Comparison of ENCODE assay signal across 29 mouse cellular contexts in genomic region chr9:58500946-58501345, GRCm38 (mm10). TPM values are rescaled to one million over a fixed set of nuclear protein-coding genes. Genes with fewer than 3 reads are reported as not detected.
DNase-seq lines count a peak whose midpoint lies in the region; ATAC-seq and TF ChIP-seq lines count a peak whose summit lies in the region.
"Had no signal": no experiment of that assay in that cellular context is flagged by ENCODE, and none has a peak within 500 bp of the region (broad histone marks: within the 10 kb centered on the region; RNA-seq: fewer than 3 reads in every experiment).

No protein-coding gene starts in this region.

- DNase-seq in cerebellum, adult 9-11 months: peak; percentile 65
- DNase-seq in cerebellum, adult 11-12 months: no peak
- DNase-seq in Patski (ENCODE audit: low read depth, low spot score): peak; percentile 93
- DNase-seq in hindbrain, embryonic 14.5 days (ENCODE audit: low spot score): no peak
- DNase-seq in heart, adult 9 months (ENCODE audit: low spot score in 2 of 2): no peak
- DNase-seq: adrenal gland, postnatal 25 days; forebrain, postnatal 0 days; heart, adult 2 months; heart, postnatal 14 days; kidney, adult 18-20 months; kidney, postnatal 36 days; left cerebral cortex, postnatal 4 days; liver, embryonic 13.5 days; lung, adult 2 months; lung, postnatal 10 days; midbrain, embryonic 14.5 days; right cerebral cortex, adult 18-20 months; spleen, adult 18-20 months; thymus, postnatal 14 days had no signal

- POLR2A ChIA-PET in Patski (lab: Charles Lee): interaction anchor here (1.5 kb wide), 1 partner anchor 35 kb away, joined by 4 read pairs; no protein-coding TSS in a partner anchor

- no peak overlapping the region for H3K4me3 ChIP-seq in C2C12 (ENCODE audit: insufficient read depth, poor library complexity, severe bottlenecking)
- H3K4me3 ChIP-seq in hindbrain, embryonic 14.5 days (replicated peaks; ENCODE audit: low read length): no peak overlapping the region
- H3K4me3 ChIP-seq in heart, embryonic 11.5 days (ENCODE audit: low read depth, low read length): no peak overlapping the region
- H3K4me3 ChIP-seq: embryonic facial prominence, embryonic 10.5 days; embryonic facial prominence, embryonic 15.5 days; forebrain, embryonic 12.5 days; heart, adult 2 months; hindbrain, embryonic 10.5 days; layer of hippocampus, adult 2 months; limb, embryonic 15.5 days; liver, embryonic 13.5 days had no signal

- peak; percentile 79 for ATAC-seq in Patski
- ATAC-seq in hindbrain, embryonic 14.5 days (ENCODE audit: low FRiP score): no peak
- ATAC-seq in heart, embryonic 11.5 days (replicated peaks; ENCODE audit: insufficient number of reproducible peaks, low FRiP score, low TSS enrichment): no peak
- ATAC-seq: forebrain, postnatal 0 days; hindbrain, embryonic 16.5 days had no signal

- H3K27me3 ChIP-seq in C2C12 (ENCODE audit: control insufficient read depth, insufficient read depth, insufficient read length): no peaks in the 10 kb centered on the region
- H3K27me3 ChIP-seq in Patski: no peaks in the 10 kb centered on the region
- H3K27me3 ChIP-seq in hindbrain, embryonic 14.5 days (ENCODE audit: control insufficient read depth, insufficient read depth, low read length): no peaks in the 10 kb centered on the region
- H3K27me3 ChIP-seq in heart, embryonic 11.5 days (ENCODE audit: control insufficient read depth, insufficient read depth, low read length): no peaks in the 10 kb centered on the region
- H3K27me3 ChIP-seq: embryonic facial prominence, embryonic 15.5 days; forebrain, embryonic 12.5 days; limb, embryonic 15.5 days; liver, embryonic 13.5 days had no signal

- H3K9ac ChIP-seq in hindbrain, embryonic 14.5 days: no peak overlapping the region
- H3K9ac ChIP-seq in heart, embryonic 11.5 days (ENCODE audit: low read depth, low read length): no peak overlapping the region
- H3K9ac ChIP-seq: embryonic facial prominence, embryonic 15.5 days; forebrain, embryonic 12.5 days; forebrain, postnatal 0 days; limb, embryonic 15.5 days; liver, embryonic 13.5 days had no signal

- CTCF ChIA-PET in Patski (lab: Charles Lee): interaction anchor here (1.1 kb wide), 1 partner anchor 220 kb away, joined by 4 read pairs; no protein-coding TSS in a partner anchor

- H3K9me3 ChIP-seq in hindbrain, embryonic 14.5 days (ENCODE audit: control insufficient read depth, low read length): no peaks in the 10 kb centered on the region
- no peaks in the 10 kb centered on the region for H3K9me3 ChIP-seq in heart, embryonic 11.5 days (replicated peaks; ENCODE audit: control insufficient read depth, low read length)
- H3K9me3 ChIP-seq: embryonic facial prominence, embryonic 10.5 days; embryonic facial prominence, embryonic 15.5 days; forebrain, embryonic 12.5 days; hindbrain, embryonic 10.5 days; limb, embryonic 15.5 days; liver, embryonic 13.5 days had no signal

- no peaks in the 10 kb centered on the region for H3K79me2 ChIP-seq in C2C12 (ENCODE audit: control insufficient read depth, insufficient read depth)

- H3K4me1 ChIP-seq in hindbrain, embryonic 14.5 days (replicated peaks; ENCODE audit: control insufficient read depth, insufficient read depth, low read length): 0 out of 2 replicates have a peak, but pooled peaks cover 8% of the 10 kb centered on the region
- no peaks in the 10 kb centered on the region for H3K4me1 ChIP-seq in heart, embryonic 11.5 days (ENCODE audit: control insufficient read depth, insufficient read depth, low read length)
- H3K4me1 ChIP-seq: embryonic facial prominence, embryonic 15.5 days; forebrain, embryonic 12.5 days; liver, embryonic 13.5 days had no signal

- H3K4me2 ChIP-seq in hindbrain, embryonic 14.5 days (replicated peaks): no peak overlapping the region
- no peak overlapping the region for H3K4me2 ChIP-seq in heart, embryonic 11.5 days
- H3K4me2 ChIP-seq: embryonic facial prominence, embryonic 15.5 days; forebrain, embryonic 12.5 days; limb, embryonic 15.5 days; liver, embryonic 13.5 days had no signal

- WGBS in hindbrain, embryonic 14.5 days: 91% methylated on average over 5 of the region's 5 CpGs
- 75% methylated on average over 5 of the region's 5 CpGs for WGBS in heart, embryonic 11.5 days (ENCODE audit: insufficient replicate concordance)

- TF ChIP-seq CTCF in C2C12 (IDR thresholded peaks at IDR 0.05; ENCODE audit: control insufficient read depth, insufficient read depth, insufficient read length) (no peak), Patski (IDR thresholded peaks at IDR 0.05) (no peak)

- in situ Hi-C loops in Patski (cut with MboI; ENCODE audit: low pct_unique_long_range_greater_than_20kb): no loop called here

- no peaks in the 10 kb centered on the region for H3K79me3 ChIP-seq in C2C12 (ENCODE audit: low read depth)

- H3K36me3 ChIP-seq in C2C12 (ENCODE audit: control insufficient read depth, insufficient read depth): no peaks in the 10 kb centered on the region
- H3K36me3 ChIP-seq in hindbrain, embryonic 14.5 days (replicated peaks; ENCODE audit: control insufficient read depth, insufficient read depth): no peaks in the 10 kb centered on the region
- no peaks in the 10 kb centered on the region for H3K36me3 ChIP-seq in heart, embryonic 11.5 days (ENCODE audit: control insufficient read depth, insufficient read depth, low read length)
- H3K36me3 ChIP-seq: embryonic facial prominence, embryonic 10.5 days; hindbrain, embryonic 10.5 days; limb, embryonic 15.5 days; liver, embryonic 13.5 days had no signal

- no peak overlapping the region for H3K27ac ChIP-seq in hindbrain, embryonic 14.5 days
- no peak overlapping the region for H3K27ac ChIP-seq in heart, embryonic 11.5 days (ENCODE audit: low read depth, low read length)
- H3K27ac ChIP-seq: embryonic facial prominence, embryonic 10.5 days; embryonic facial prominence, embryonic 15.5 days; forebrain, embryonic 12.5 days; heart, adult 2 months; hindbrain, embryonic 10.5 days; layer of hippocampus, adult 2 months; limb, embryonic 15.5 days; liver, embryonic 13.5 days; macrophage had no signal

- H3ac ChIP-seq in C2C12 (ENCODE audit: control insufficient read depth, insufficient read length, low read depth): no peak overlapping the region

TF ChIP-seq in C2C12, 6 proteins besides CTCF, POLR2A, EP300 and RAD21:
- TF ChIP-seq MYOD1 (IDR thresholded peaks at IDR 0.05; ENCODE audit: control insufficient read depth, insufficient read length, low read depth) (peak; percentile 68), MAX (IDR thresholded peaks at IDR 0.05) (no peak)
TF ChIP-seq in C2C12: peak in this region for 1.

RNA-seq across cellular contexts. Expression of gene Insyn1, which starts 12.5 kb away (rescaled TPM):
- polyA plus RNA-seq in C2C12 (2012; fragmentation: generic; extraction: Trizol) (23.3 TPM), Patski (2021) (46.6 TPM)
- polyA plus RNA-seq in hindbrain, embryonic 14.5 days (2014; fragmentation: Nextera tagmentation; extraction: Ambion mirVana): 15.1 and 16.7 TPM in 2 replicates
- polyA plus RNA-seq in heart, embryonic 11.5 days (2014; fragmentation: Nextera tagmentation; extraction: Ambion mirVana): 0.82 and 1.6 TPM in 2 replicates
- polyA plus RNA-seq: macrophage had no signal

RNA-seq across cellular contexts. Expression of gene Cd276, which starts 54.3 kb away (rescaled TPM):
- 28.8 TPM for polyA plus RNA-seq in C2C12 (2012; fragmentation: generic; extraction: Trizol)
- polyA plus RNA-seq in Patski (2021): 48.6 TPM
- polyA plus RNA-seq in hindbrain, embryonic 14.5 days (2014; fragmentation: Nextera tagmentation; extraction: Ambion mirVana): 33.4 and 37.6 TPM in 2 replicates
- 29.1 and 31.2 TPM in 2 replicates for polyA plus RNA-seq in heart, embryonic 11.5 days (2014; fragmentation: Nextera tagmentation; extraction: Ambion mirVana)

Comparison
In these comparisons a context has a peak if more than half of its experiments do, and no peak if none do; other contexts are left out.
1. DNase-seq: peak in cerebellum, adult 9-11 months (single experiment) and Patski (single experiment); none in cerebellum, adult 11-12 months (single experiment), hindbrain, embryonic 14.5 days (single experiment) and heart, adult 9 months (0 of 2).